Mouse (Mus musculus) small intestine, adult 2 months (tissue): ENCODE measurements around the gene Smad6. TPM values are rescaled to one million over a fixed set of nuclear protein-coding genes. Genes with fewer than 3 reads are reported as not detected.

ENCODE experiments used
- H3K27ac ChIP-seq: fragments of 200-500 bp; 2 replicates; pipeline ENCODE4 v1.5.1; 2012; ENCODE audit warnings: low read depth, low read length, control low read depth, inconsistent platforms; ENCODE audit not compliant: insufficient read depth
- H3K27me3 ChIP-seq: fragments of 200-500 bp; 2 replicates; pipeline ENCODE4 v1.6.1; 2012; ENCODE audit warnings: mild to moderate bottlenecking, moderate library complexity, low read length, inconsistent platforms; ENCODE audit not compliant: control insufficient read depth, insufficient read depth
- H3K36me3 ChIP-seq: fragments of 200-500 bp; 2 replicates; pipeline ENCODE4 v1.6.1; 2012; ENCODE audit warnings: mild to moderate bottlenecking, low read length, control low read depth, inconsistent platforms; ENCODE audit not compliant: control insufficient read depth, insufficient read depth
- H3K4me1 ChIP-seq: fragments of 200-500 bp; 2 replicates; pipeline ENCODE4 v1.6.1; 2012; ENCODE audit warnings: low read length, inconsistent platforms, mixed read lengths; ENCODE audit not compliant: control insufficient read depth, insufficient read depth, insufficient read length
- H3K4me3 ChIP-seq: fragments of 200-500 bp; 2 replicates; pipeline ENCODE4 v1.5.1; 2012; ENCODE audit warnings: low read depth, mild to moderate bottlenecking, control low read depth, inconsistent platforms, low read length, moderate library complexity
- CTCF ChIP-seq: fragments of 200-500 bp; IDR thresholded peaks from 2 replicates; pipeline ENCODE4 v1.5.1; 2012; ENCODE audit warnings: low read depth, mild to moderate bottlenecking, control low read depth, inconsistent platforms, low read length, moderate library complexity, mixed read lengths; ENCODE audit not compliant: insufficient replicate concordance, insufficient read length; ENCODE audit errors: extremely low read depth
- POLR2A ChIP-seq: fragments of 200-500 bp; IDR thresholded peaks from 2 replicates; pipeline ENCODE4 v1.6.1; 2012; ENCODE audit warnings: low read depth, mild to moderate bottlenecking, control low read depth, inconsistent platforms, low read length, moderate library complexity
- WGBS: fragments of 180-500 bp; shearing (Covaris S2); methylation state at CpG from one replicate; pipeline ENCODE4 v1.1.7; 2018; 5-methylcytosine and 5-hydroxymethylcytosine counted together
- polyA plus RNA-seq: library from polyadenylated mRNA; depleted of rRNA; stranded (reverse); fragments of >200 nt; gene quantifications from 2 replicates; pipeline ENCODE4 v1.2.3, GENCODE M21; 2012

Gene Smad6
- polyA plus RNA-seq, 1 experiment = 90.4 TPM

DNA sequence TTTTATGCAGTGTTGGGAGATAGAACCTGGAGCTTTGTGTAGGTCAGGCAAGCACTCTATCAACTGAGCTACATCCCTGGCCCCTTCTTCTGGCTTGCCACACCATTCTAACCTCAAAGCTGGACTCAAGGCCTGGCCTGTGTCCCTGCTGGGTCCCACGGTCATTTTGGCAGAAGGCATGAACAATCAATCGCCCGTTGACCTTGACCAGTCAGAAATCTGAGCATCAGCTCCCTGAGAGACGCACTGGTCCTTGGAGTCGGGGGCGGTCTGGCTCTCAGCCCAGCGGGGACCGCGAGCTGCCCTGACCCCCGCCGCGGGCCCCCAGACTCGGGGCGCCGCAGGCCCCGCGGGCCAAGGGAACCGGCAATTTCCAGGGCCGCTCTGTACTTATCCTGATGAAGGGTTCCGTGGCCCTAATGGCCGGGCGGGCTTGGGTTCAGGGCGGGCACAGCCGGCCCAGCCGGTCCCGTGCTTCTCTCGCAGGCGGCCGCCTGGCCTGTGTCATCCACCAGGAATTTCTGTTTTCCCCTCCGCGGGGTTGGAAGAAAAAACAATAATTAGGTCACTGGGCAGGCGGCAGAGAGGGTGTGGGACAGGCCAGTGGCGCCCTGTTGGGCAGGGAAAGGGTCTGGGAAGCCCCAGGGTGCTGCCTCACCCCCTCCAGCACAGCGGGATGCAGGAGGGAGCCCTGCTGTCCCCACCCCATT lies 94.4 kb downstream of the Smad6 start:
- Histone ChIP-seq H3K36me3 (no peaks in the 10 kb centered on the region), H3K4me3 (peak overlapping the region; percentile 16; the same call in 1 of the 2 replicates), H3K4me1 (no peaks in the 10 kb centered on the region), H3K27ac (peak overlapping the region; percentile 54), H3K27me3 (0 out of 2 replicates have a peak, but pooled peaks cover 12% of the 10 kb centered on the region)
- TF ChIP-seq CTCF = no peak
- 21% methylated on average over 34 of the region's 34 CpGs for WGBS

DNA sequence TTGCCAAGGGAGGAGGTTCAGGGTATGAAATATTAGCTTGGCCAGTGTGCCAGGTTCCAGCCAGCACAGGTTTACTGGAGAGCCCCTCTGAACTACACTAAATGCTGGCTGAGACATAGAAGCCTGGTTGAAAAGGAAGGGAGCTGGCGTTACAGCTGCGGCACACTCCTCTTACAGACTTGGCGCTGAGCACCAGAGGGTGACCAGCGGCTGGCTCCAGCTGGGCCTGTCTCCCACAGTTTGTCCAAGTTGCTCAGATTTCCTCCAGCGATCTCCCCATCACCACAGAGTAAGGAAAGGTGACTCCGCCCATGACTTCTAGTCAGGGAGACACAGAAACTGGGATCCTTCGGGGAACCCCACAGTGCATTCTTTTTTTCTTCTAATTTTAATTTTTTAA lies 95.5 kb downstream of the Smad6 start:
- Histone ChIP-seq H3K4me1 (no peaks in the 10 kb centered on the region), H3K4me3 (no peak overlapping the region), H3K36me3 (no peaks in the 10 kb centered on the region), H3K27me3 (0 out of 2 replicates have a peak, but pooled peaks cover 12% of the 10 kb centered on the region), H3K27ac (no peak overlapping the region)
- WGBS = 84% methylated on average over 7 of the region's 7 CpGs
- no peak for TF ChIP-seq CTCF
- no peak for TF ChIP-seq POLR2A

DNA sequence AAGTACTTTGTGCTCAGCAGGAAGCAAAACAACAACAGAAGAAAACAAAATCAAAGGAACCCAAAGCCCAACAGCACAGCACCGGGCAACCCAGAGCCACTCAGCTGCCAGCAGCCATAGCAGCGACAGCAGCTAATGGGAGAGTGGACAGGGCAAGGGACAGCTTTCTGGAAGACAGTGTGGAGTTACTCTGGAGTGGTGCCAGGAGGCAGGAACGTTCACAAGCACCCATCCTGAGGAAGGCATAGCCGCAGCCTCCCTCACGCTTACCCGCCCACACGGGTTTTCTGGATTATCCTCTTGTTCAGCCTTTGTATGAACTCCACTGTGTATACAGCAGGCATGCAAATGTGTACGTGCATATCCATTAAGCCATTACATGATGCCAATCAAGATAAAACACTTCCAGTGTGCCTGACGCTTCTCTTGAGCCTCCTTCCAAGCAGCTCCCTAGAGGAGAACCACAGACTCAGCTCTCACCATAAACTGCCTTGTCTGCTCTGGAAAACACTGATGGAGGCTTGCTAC lies 98.6 kb downstream of the Smad6 start:
- TF ChIP-seq CTCF = no peak
- TF ChIP-seq POLR2A = no peak
- Histone ChIP-seq H3K36me3 (no peaks in the 10 kb centered on the region), H3K4me1 (no peaks in the 10 kb centered on the region), H3K4me3 (no peak overlapping the region), H3K27me3 (0 out of 2 replicates have a peak, but pooled peaks cover 12% of the 10 kb centered on the region), H3K27ac (no peak overlapping the region)
- WGBS = 49% methylated on average over 9 of the region's 9 CpGs

GRCm38 (mm10) chr9:63919708-63920107 lies 102.2 kb downstream of the Smad6 start:
- H3K4me1 ChIP-seq = no peaks in the 10 kb centered on the region
- no peaks in the 10 kb centered on the region for H3K27me3 ChIP-seq
- TF ChIP-seq POLR2A (no peak), CTCF (no peak)
- no peak overlapping the region for H3K4me3 ChIP-seq
- no peaks in the 10 kb centered on the region for H3K36me3 ChIP-seq
- no peak overlapping the region for H3K27ac ChIP-seq
- WGBS = 88% methylated on average over 3 of the region's 3 CpGs

- no peaks in the 10 kb centered on the region for H3K27me3 ChIP-seq
- no peaks in the 10 kb centered on the region for H3K36me3 ChIP-seq
- no peak overlapping the region for H3K27ac ChIP-seq
- 87% methylated on average over 18 of the region's 18 CpGs for WGBS
- H3K4me3 ChIP-seq = no peak overlapping the region
- TF ChIP-seq POLR2A (no peak), CTCF (no peak)
- no peaks in the 10 kb centered on the region for H3K4me1 ChIP-seq
These were observed 102.8 kb downstream of the Smad6 start for GRCm38 (mm10) chr9:63919001-63919555.

DNA sequence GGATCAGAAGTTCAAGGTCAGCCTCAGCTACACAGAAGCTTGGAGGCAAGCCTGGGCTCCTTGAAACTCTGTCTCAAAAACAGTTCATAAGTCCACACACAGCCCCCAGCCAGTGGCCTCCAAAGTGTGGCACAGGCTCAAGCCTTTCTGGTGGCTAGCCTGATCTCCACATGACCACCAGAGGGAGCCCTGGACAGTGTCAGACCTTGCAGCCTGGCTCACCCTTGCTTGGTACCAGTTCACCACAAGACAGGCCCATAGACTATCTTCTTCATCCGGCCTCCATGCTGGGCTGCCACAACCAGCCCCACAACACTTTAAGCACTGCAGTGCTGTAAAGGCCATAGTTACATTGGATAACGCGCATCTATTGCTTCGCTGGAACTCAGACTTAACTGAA lies 103.6 kb downstream of the Smad6 start:
- Histone ChIP-seq H3K4me1 (no peaks in the 10 kb centered on the region), H3K4me3 (no peak overlapping the region), H3K27ac (no peak overlapping the region), H3K27me3 (no peaks in the 10 kb centered on the region), H3K36me3 (no peaks in the 10 kb centered on the region)
- TF ChIP-seq POLR2A = 0 out of 2 replicates have a peak, but pooled peaks have one; percentile 11
- TF ChIP-seq CTCF = peak; percentile 86
- WGBS = 71% methylated on average over 4 of the region's 4 CpGs

GRCm38 (mm10) chr9:63916441-63916840 lies 105.4 kb downstream of the Smad6 start:
- Histone ChIP-seq H3K27me3 (no peaks in the 10 kb centered on the region), H3K4me1 (no peaks in the 10 kb centered on the region), H3K36me3 (no peaks in the 10 kb centered on the region), H3K27ac (no peak overlapping the region), H3K4me3 (no peak overlapping the region)
- WGBS = 69% methylated on average over 6 of the region's 6 CpGs
- TF ChIP-seq CTCF (no peak), POLR2A (no peak)

DNA sequence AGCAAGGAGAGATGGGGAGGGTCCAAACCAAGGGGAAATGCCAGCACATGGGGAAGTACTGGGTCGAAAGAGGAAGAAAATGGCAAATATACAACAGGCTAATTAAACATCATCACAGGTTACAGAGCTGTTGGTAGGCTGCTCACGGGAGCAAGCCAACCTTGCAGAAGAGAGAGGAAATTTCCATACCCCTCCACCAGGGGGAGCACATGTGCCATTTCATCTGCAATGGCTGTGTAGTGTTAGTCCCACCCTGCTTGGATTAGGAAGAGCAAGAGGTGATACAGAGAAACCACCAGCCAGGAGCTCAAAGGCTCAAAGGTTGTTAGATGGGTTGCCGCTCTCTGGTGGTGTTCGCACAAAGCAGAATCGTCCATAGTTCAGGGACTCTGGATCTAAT lies 105.9 kb downstream of the Smad6 start:
- TF ChIP-seq POLR2A = no peak
- TF ChIP-seq CTCF = peak; percentile 71; the same call in 1 of the 2 replicates
- WGBS = 39% methylated on average over 5 of the region's 5 CpGs
- H3K4me1 ChIP-seq = no peaks in the 10 kb centered on the region
- H3K27ac ChIP-seq = no peak overlapping the region
- H3K4me3 ChIP-seq = no peak overlapping the region
- no peaks in the 10 kb centered on the region for H3K36me3 ChIP-seq
- H3K27me3 ChIP-seq = no peaks in the 10 kb centered on the region
